Mouse (Mus musculus): ENCODE measurements around the gene Pitpnb.

Gene Pitpnb

DNA sequence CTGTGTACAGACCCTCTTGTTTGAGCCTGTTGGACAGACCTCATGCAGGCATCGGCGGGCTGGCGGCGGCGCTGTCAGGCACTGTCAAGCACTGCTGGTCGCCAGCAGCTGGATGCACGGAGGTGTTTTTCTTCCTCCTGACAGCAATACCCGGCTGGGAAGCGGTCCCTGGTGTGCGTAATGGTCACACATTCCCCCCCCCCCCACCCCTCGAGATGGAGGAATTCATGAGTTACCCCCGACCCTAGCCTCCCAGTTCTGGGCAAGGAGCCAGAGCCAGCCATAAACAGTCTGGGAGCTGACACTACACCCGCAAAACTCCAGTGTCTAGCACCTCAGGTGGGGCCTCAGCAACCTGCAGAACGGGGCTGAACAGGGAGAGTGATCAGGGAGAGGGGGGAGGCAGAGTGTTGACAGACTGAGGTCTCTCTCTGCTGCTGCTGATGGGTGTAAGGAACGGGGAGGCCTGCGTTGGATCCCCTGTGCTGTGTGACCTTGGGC, 103.8 kb downstream of the Pitpnb start:
- no peak for DNase-seq (ENCODE audit: low read depth, low spot score)
- Histone ChIP-seq H3K36me3 (ENCODE audit: control insufficient read depth, insufficient read depth, low read length, poor library complexity, severe bottlenecking) (no peaks in the 10 kb centered on the region), H3K27me3 (ENCODE audit: control insufficient read depth, insufficient read depth, low read length, poor library complexity, severe bottlenecking) (no peaks in the 10 kb centered on the region)

DNA sequence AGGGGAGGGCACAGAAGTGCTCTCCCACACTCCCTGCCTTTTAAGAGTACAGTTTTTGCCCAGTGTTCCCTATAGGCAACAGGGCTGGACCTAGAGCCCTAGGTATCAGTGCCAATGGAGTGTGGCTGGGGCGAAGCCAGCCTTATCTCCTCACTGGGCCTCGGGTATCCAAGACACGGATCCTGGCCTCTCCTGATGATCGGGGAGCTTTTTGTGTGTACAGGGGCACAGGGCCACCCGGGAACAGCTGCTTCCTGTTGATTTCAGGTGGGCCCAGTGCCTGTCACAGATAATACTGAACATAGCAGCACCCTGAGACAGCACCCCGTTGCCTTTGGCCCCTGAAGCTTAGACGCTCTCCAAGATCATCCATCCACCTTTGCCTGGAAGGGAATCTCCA, 105.7 kb downstream of the Pitpnb start:
- no peak for DNase-seq (ENCODE audit: low read depth, low spot score)
- no peaks in the 10 kb centered on the region for H3K27me3 ChIP-seq (ENCODE audit: control insufficient read depth, insufficient read depth, low read length, poor library complexity, severe bottlenecking)
- no peaks in the 10 kb centered on the region for H3K36me3 ChIP-seq (ENCODE audit: control insufficient read depth, insufficient read depth, low read length, poor library complexity, severe bottlenecking)

- no peaks in the 10 kb centered on the region for H3K36me3 ChIP-seq (ENCODE audit: control insufficient read depth, insufficient read depth, low read length, poor library complexity, severe bottlenecking)
- no peaks in the 10 kb centered on the region for H3K27me3 ChIP-seq (ENCODE audit: control insufficient read depth, insufficient read depth, low read length, poor library complexity, severe bottlenecking)
- no peak for DNase-seq (ENCODE audit: low read depth, low spot score)
These were observed 106.6 kb downstream of the Pitpnb start for GRCm38 (mm10) chr5:111437205-111437604.
